Mouse (Mus musculus) bone marrow macrophage, adult 2 months (primary cell): ENCODE data around the gene Ass1. TPM values are rescaled to one million over a fixed set of nuclear protein-coding genes. Genes with fewer than 3 reads are reported as not detected.

ENCODE experiments used
- H3K27ac ChIP-seq: 2 replicates; pipeline ENCODE4 v1.5.1; 2012; ENCODE audit warnings: low read depth, low read length; ENCODE audit not compliant: insufficient read depth
- H3K4me1 ChIP-seq: 2 replicates; pipeline ENCODE4 v1.6.1; 2012; ENCODE audit warnings: low read length; ENCODE audit not compliant: control insufficient read depth, insufficient read depth
- H3K4me3 ChIP-seq: 2 replicates; pipeline ENCODE4 v1.5.1; 2012; ENCODE audit warnings: mild to moderate bottlenecking, low read length, moderate library complexity; ENCODE audit not compliant: insufficient read depth
- CTCF ChIP-seq: IDR thresholded peaks from 2 replicates; pipeline ENCODE4 v1.5.1; 2012; ENCODE audit warnings: low read depth, mild to moderate bottlenecking, low read length, moderate library complexity
- POLR2A ChIP-seq: IDR thresholded peaks from 2 replicates; pipeline ENCODE4 v1.6.1; 2012; ENCODE audit warnings: mild to moderate bottlenecking, low read depth, low read length, borderline replicate concordance
- polyA plus RNA-seq: library from polyadenylated mRNA; stranded (reverse); fragments of >200 nt; gene quantifications from 2 replicates; pipeline ENCODE4 v1.2.4, GENCODE M21; 2012; ENCODE audit not compliant: missing spikeins, insufficient read depth, insufficient read length

Ass1 gene
- polyA plus RNA-seq, 1 experiment, result 10.3 TPM

DNA sequence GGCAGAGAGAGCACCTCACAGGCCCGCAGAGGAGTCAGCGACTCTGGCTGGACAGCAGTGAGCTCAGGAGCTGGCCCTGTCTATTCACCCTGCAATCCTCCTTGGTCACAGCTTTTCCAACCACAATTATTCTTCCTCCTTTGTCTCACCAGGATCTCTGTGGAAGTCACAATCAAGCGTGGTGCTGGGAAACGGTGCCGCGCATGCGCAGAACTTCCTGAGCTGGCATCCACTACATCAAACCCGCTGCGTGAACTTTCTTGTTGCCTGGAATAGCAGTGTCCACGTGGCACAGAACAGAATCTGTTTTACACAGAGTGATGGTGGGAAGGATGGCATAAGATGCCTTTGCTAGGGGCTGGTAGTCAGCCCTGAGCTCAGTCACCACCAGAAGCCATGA lies 82.0 kb downstream of the Ass1 start:
- TF ChIP-seq POLR2A (no peak), CTCF (no peak)
- Histone ChIP-seq H3K27ac (no peak overlapping the region), H3K4me1 (no peaks in the 10 kb centered on the region), H3K4me3 (no peak overlapping the region)

GRCm38 (mm10) chr2:31554619-31555018 lies 84.6 kb downstream of the Ass1 start:
- no peak overlapping the region for H3K27ac ChIP-seq
- no peaks in the 10 kb centered on the region for H3K4me1 ChIP-seq
- TF ChIP-seq POLR2A (no peak), CTCF (no peak)
- H3K4me3 ChIP-seq, result no peak overlapping the region

Other genes starting within 250 kb of the Ass1 start
- gene Ncs1, start 224.4 kb upstream of the Ass1 start, polyA plus RNA-seq, result 1.3 and 2.5 TPM in 2 replicates
- gene Hmcn2, start 155.8 kb upstream of the Ass1 start, polyA plus RNA-seq, result not detected in 2 replicates
- gene Fubp3, start 102.4 kb downstream of the Ass1 start, polyA plus RNA-seq, result 39.9 and 41.5 TPM in 2 replicates
- gene Prdm12, start 169.8 kb downstream of the Ass1 start, polyA plus RNA-seq, result not detected in 2 replicates
- gene Exosc2, start 200.5 kb downstream of the Ass1 start, polyA plus RNA-seq, result 10.0 and 11.7 TPM in 2 replicates
- 48.4 and 53.1 TPM in 2 replicates for gene Abl1, start 218.2 kb downstream of the Ass1 start, polyA plus RNA-seq